Mouse (Mus musculus) retina, adult 2 months (tissue): ENCODE results near the gene Gm35315.
"Not testable (repeated sequence)": the region's sequence is repeated elsewhere in the genome, so short reads cannot be mapped to it uniquely, and the experiment has no call there.

ENCODE experiments used
- DNase-seq: peaks from one replicate; pipeline ENCODE4 v3.0.0-alpha.2; 2012; ENCODE audit warnings: low read depth, low spot score

The Gm35315 gene

DNA sequence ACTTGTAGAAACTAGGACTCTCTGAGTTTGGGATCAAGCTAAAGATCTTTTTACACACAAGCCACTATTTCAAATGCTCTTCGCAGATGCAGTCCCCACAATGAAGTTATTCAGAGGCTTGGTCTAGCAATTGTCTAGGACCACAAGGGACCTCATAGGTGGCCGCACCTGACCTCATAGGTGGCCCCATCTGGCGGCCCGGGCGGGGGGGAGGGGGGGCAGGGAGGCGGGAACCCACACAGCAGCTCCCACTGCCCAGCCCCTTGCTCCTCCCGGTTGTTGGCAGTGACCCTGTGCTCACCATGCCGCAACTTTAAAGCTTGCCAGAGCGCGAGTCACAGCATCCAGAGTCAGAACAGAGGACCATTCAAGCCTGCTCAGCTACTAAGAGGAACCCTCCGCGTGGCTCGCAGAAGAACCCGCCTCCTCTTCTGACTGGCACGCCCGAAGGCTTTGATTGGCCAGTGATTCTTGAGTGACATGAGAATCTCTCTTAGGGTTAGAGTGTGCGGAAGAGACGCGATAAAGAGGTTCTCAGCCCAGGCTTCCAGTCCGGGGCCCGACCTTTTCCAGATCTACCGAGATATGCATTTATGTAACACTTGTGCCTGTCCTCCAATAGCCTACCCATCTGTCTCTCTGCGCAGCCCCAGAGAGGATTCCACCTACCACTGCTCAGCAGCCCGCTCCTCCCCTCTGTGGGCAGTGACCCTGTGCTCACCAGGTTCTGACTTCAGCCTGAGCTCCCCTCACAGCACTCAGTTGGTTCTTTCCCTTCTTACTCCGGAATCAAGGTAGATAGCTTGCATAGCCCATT lies at the start of gene Gm35315:
Gene Gm35315, minus strand, starts transcription at position 391 of the 817 bp plus-strand sequence.
- DNase-seq: peak; percentile 70

DNA sequence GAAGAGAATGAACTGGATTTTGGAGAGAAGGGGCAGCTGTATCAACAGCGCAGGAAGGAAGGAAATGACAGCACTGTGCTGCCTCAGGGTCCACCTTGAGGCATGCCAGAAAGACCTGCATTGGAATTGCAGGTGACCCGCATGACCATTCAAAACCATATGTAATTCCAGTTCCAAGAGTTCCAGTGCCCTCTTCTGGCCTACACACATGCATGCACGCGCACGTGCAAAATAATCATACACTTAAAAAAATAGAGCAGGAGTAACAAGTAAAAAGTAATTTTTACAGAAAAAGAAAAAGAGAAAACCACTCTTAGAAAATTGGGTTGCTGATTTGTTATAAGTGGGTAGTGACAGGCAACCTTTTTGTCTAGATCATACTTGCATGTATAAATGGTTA lies 48.8 kb upstream of the Gm35315 start:
- DNase-seq: no peak

DNA sequence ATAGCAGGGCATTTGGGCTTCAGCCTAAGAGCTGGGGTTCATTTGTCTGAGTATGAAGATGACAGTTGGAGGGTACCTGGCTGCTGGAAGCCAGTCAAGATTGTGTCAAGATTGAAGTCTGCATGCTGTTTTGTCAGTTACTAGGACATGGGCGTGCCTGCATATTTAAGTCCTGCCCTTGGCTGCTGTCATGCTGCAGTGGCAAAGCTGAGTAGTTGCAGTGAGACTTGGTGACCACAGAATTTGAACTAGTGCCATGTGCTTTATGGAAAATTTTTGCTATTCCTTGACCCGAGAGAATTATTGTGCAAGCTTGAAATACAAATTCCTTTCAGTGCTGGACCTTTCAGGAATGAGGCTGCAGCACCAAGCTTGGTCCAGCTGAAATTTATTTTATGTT lies 48.1 kb upstream of the Gm35315 start:
- DNase-seq: no peak

GRCm38 (mm10) chr5:110140424-110140823 lies 46.2 kb upstream of the Gm35315 start:
- DNase-seq: no peak

- no peak for DNase-seq
Observed at GRCm38 (mm10) chr5:110139325-110139724, 45.1 kb upstream of the Gm35315 start.

- DNase-seq: no peak
Observed at GRCm38 (mm10) chr5:110137816-110138215, 43.6 kb upstream of the Gm35315 start.

- no peak for DNase-seq
Observed at GRCm38 (mm10) chr5:110136087-110136464, 41.9 kb upstream of the Gm35315 start.

DNA sequence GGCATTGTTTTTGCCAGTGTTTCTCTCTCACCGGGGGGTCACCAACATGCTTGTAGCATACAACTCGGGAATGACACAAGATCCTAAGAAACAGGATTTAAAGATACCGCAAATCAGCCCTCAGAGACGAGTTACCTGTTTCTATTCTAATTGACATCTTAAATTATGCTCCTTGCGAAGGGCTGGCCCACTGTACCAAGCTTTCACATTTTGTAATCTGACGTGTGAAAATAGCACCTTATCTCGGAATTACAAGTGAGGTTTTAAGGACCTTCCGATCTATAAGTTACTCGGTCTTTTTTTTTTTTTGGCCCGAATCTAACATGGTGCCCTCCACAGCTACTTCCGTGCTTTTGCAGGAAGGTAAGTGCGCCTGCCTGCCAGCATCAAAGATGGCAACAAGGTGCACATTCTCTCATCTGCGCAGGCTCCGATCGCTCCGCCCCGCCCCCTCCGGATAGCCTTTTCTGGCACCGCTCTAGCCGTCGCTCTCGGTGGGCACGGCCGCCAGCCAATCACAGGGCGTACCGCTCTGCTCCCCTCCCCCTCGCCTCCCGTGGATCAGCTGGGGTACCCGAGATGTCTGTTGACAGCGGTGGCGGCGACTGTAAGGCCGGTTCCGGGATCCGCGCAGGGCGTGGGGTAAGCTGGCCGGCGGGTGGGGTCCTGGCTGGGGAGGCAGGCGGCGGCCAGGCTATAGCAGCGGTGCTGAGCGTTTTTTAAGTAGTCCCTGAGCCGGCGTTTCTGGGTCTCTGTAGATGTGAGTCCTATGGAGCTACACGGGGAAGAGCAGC lies 41.3 kb upstream of the Gm35315 start, which contains the start of gene Chfr:
Gene Chfr, plus strand, starts transcription at position 550 of the 794 bp plus-strand sequence.
- peak; percentile 98 for DNase-seq

DNA sequence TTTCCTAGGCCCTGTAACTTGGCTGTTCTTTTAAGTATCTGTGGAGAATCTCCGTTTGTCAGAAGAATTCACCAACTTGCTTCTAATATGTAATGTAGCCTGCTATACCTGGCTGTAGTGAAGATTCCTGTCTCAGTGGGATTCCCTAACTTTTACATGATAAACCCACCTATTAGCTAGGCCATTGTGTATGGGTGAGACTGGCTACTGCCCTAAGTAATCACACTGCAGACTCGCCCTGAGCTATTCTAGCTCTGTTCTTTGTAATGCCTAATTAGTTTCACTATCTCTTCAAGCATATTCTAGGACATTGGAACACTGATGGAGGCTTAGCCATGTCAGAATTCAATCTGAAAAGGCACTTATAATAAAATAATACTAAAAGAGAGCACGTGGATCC lies 28.2 kb upstream of the Gm35315 start:
- not testable (repeated sequence) for DNase-seq

DNA sequence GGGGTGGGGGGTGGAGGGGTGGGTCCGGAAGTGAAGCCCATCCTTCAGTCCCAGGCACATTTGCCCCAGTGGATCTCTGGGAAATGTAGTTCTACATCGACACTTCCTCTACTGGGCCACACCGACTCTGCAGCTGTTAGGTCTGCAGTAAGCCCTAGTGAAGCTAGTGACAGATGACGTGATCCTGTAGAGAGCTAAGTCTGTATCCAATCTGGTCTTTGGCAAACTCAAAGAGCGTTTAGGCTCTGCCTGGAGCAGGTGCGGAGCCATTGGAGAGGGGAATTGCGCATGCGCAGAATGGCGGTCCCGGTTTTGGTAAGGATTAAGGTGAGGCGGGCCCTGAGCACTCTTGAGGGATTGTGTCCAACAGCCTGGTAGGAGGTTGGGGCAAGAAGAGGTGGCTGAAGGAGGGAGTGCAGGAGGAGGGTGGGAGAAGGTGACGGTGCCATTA lies 15.8 kb upstream of the Gm35315 start, which contains the start of gene Zfp605:
Gene Zfp605, plus strand, starts transcription at position 102 of the 451 bp plus-strand sequence.
- peak; percentile 91 for DNase-seq

GRCm38 (mm10) chr5:110108305-110108628 lies 14.0 kb upstream of the Gm35315 start:
- no peak for DNase-seq

DNA sequence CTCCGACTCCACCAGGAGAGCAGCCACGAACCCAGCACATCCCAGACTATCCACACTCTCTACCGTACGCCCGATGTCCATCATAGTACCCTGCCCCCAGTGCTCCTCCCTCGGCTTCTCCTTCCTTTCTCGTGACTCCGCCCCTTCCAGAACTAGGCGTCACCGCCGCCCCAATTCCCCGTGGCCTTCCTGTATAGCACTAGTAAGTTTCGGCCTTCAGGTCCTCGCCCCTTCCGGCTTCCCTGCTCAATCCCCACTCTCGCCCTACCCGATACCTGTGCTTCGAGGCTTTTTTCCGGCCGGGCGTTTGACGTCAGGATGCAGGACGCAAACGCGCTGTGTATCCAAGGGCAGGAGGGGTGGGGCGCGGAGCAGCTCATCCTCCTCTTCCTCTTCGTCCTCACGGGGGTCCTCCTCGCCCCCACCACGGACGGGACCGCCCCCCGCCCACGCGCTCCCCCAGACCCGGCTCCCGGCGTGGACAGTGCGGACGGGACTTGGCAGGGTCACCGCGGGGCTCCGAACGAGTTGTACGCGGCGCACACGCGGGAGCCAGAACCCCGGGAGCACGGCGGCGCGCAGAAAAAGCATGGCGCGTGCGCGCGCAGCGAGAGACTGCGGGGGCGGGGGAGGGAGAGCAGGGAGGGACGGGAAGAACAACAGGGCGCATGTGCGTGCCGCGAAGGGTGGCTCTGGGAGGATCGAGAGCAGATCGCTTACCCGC lies 13.5 kb upstream of the Gm35315 start, which contains the start of gene Gtpbp6:
Gene Gtpbp6, minus strand, starts transcription at position 617 of the 724 bp plus-strand sequence.
- peak; percentile 90 for DNase-seq

GRCm38 (mm10) chr5:110106901-110107564 lies 12.8 kb upstream of the Gm35315 start:
- DNase-seq: peak; percentile 9

- DNase-seq: no peak
Observed at GRCm38 (mm10) chr5:110106140-110106871, 12.1 kb upstream of the Gm35315 start.

GRCm38 (mm10) chr5:110104616-110105380 lies 10.6 kb upstream of the Gm35315 start:
- DNase-seq: no peak

- DNase-seq: no peak
Observed at GRCm38 (mm10) chr5:110103901-110104615, 9.8 kb upstream of the Gm35315 start.

DNA sequence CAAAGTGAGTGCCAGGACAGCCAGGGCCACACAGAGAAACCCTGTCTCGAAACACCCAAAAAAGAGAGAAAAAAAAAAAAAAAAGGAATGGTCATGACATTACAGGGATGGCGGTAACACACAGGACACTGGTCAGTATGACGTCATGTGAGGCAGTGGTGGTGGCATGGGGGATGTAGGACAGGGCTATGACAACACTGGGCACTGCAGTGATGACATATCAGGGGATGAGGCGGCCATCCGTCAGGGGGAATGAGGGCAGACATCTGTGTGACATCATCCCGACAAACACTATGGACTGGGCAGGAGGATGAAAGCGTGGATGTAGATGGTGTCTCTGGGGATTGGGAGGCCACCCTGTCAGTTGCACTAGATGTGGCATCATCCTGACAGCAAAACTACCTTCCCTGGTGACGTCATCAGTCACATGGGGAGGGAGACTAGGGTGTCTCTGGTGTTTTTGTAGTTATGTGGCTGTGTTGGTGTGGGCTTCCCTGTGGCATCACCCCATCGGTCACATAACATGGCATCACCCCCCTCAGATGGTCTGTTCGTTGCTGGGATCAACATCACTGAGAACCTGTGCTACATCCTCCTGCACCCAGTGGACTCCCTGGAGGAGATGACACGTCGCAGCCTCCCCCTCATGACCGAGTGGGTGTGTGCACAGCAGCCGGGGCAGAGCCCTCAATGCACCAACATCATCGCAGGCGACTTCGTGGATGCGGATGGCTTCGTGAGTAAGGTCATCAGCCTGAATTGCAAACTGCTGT lies 8.8 kb upstream of the Gm35315 start:
- no peak for DNase-seq

GRCm38 (mm10) chr5:110102429-110102828 lies 8.2 kb upstream of the Gm35315 start:
- no peak for DNase-seq
